Mouse (Mus musculus) intestine, embryonic 15.5 days (tissue): ENCODE data around the gene Shisa5. TPM values are rescaled to one million over a fixed set of nuclear protein-coding genes. Genes with fewer than 3 reads are reported as not detected.

ENCODE experiments used
- ATAC-seq: fragments of 200-750 bp; cut with Nextera tagmentation; 2 replicates; pipeline ENCODE4 v1.8.0; 2017; ENCODE audit warnings: moderate TSS enrichment, moderate library complexity
- H3K27ac ChIP-seq: fragments of 300-500 bp; sonication (generic); 2 replicates; pipeline ENCODE4 v1.5.1; 2015; ENCODE audit warnings: mild to moderate bottlenecking, inconsistent platforms
- H3K27me3 ChIP-seq: fragments of 300-500 bp; sonication (generic); replicated peaks from 2 replicates; pipeline ENCODE4 v1.6.1; 2015; ENCODE audit warnings: inconsistent platforms
- H3K36me3 ChIP-seq: fragments of 300-500 bp; sonication (generic); 2 replicates; pipeline ENCODE4 v1.6.1; 2015; ENCODE audit warnings: inconsistent platforms
- H3K4me1 ChIP-seq: fragments of 300-500 bp; sonication (generic); replicated peaks from 2 replicates; pipeline ENCODE4 v1.6.1; 2015; ENCODE audit warnings: inconsistent platforms
- H3K4me2 ChIP-seq: fragments of 300-500 bp; sonication (generic); replicated peaks from 2 replicates; pipeline ENCODE4 v1.6.1; 2015; ENCODE audit warnings: mild to moderate bottlenecking, inconsistent platforms
- H3K4me3 ChIP-seq: fragments of 300-500 bp; sonication (generic); replicated peaks from 2 replicates; pipeline ENCODE4 v1.5.1; 2015; ENCODE audit warnings: inconsistent platforms
- H3K9ac ChIP-seq: fragments of 300-500 bp; sonication (generic); 2 replicates; pipeline ENCODE4 v1.6.1; 2015; ENCODE audit warnings: inconsistent platforms
- H3K9me3 ChIP-seq: fragments of 300-500 bp; sonication (generic); 2 replicates; pipeline ENCODE4 v1.6.1; 2016; ENCODE audit warnings: inconsistent platforms
- WGBS: fragments of 180-500 bp; shearing (Covaris S2); methylation state at CpG from one replicate; pipeline ENCODE4 v1.1.7; 2015; 5-methylcytosine and 5-hydroxymethylcytosine counted together
- polyA plus RNA-seq: library from polyadenylated mRNA; unstranded; fragments of >200 nt; fragmentation: Nextera tagmentation; extraction: Ambion mirVana; gene quantifications from 2 replicates; pipeline ENCODE4 v1.2.1, GENCODE M21; 2015

Shisa5 gene
- polyA plus RNA-seq, 1 experiment from 2014 or later = 112 TPM

DNA sequence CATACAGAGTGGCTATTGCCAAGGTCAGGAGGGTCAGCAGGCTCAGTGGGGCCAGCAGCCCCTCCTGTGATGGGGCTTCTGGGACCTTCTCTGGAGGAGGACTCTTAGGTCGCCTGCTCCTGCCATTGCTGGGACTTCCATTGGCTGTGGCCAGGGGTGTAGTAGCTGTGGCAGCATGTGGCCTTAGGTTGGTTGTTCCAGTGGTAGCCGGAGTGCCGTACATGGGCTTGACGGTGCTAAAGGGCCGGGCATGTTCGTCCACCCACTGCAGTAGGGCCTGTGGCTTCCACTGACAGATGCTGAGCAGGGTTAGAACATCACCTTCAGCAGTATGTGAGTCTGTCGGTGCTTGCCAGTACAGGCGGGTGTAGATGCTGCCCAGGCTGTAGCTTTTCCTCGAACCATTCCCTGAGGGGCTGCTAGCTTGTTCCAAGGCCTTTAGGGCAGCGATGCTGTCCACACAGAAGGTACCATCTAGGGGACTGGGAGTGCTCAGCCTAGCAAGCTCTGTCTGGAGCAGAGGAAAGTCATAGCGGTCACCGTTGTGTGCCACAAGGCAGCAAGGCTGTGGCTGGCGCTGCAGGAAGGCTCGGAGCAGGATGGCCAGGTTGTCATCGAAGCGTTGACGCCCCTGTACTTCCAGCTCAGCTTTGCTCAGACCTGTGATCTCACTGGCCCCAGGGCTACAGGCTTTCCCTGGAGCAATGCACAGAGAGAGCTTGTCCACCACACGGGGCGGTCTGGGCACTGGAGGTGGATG lies 19.8 kb downstream of the Shisa5 start:
- Histone ChIP-seq H3K27ac (peak overlapping the region; percentile 94; the same call in 1 of the 2 replicates), H3K27me3 (no peaks in the 10 kb centered on the region), H3K9ac (peak overlapping the region; percentile 51), H3K36me3 (peaks cover 24% of the 10 kb centered on the region), H3K4me1 (peaks cover 19% of the 10 kb centered on the region), H3K4me2 (peak overlapping the region; percentile 74), H3K9me3 (no peaks in the 10 kb centered on the region), H3K4me3 (peak overlapping the region; percentile 43)
- 92% methylated on average over 19 of the region's 19 CpGs for WGBS
- no peak for ATAC-seq

DNA sequence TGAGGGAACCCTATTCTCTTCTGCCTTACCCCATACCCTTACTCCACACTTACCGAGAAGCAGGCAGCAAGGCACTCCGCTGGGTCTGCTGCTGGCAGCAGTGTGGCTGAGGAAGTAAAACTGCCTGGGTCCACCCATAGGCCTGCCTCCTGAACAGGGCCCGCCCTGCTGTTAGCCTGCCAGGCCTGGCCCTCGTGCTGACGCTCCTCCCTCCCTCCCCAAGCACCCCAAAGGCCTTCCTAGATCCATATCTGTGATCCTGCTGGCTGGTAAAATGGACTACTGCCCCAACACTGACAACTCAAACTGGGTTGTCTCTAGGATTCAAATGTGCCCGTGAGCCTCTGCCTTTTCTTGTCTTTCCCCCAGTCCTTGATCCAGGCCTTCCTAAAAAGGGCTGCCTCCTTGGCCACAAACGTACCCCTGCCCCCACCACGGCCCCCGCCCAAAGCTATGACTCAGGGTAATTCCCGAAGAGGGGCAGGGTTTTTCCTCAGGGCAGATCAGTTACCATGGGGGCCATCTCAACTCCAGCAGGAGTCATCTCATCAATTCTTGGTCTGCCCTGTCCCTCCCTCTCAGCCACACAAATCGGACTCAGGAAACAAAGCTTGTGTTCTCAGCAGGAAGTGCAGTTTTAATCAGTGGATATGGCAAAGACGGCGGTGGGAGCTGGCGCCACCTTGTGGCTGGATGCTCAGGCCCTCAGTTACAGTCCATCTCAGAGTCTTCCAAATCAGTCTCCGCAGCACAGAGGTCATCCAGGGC lies 21.0 kb downstream of the Shisa5 start, which contains the start of gene Trex1:
TSS of gene Trex1 (minus strand) at position 599 of the 768 bp plus-strand sequence.
- Histone ChIP-seq H3K27me3 (no peaks in the 10 kb centered on the region), H3K9me3 (no peaks in the 10 kb centered on the region), H3K27ac (peak within 1 kb of the TSS; percentile 94), H3K36me3 (peaks cover 32% of the 10 kb centered on the region), H3K4me1 (peaks cover 17% of the 10 kb centered on the region), H3K9ac (peak within 1 kb of the TSS; percentile 51), H3K4me3 (peak within 1 kb of the TSS; percentile 43), H3K4me2 (peak within 1 kb of the TSS; percentile 74)
- 8% methylated on average over 15 of the region's 15 CpGs for WGBS
- ATAC-seq = peak; percentile 94

DNA sequence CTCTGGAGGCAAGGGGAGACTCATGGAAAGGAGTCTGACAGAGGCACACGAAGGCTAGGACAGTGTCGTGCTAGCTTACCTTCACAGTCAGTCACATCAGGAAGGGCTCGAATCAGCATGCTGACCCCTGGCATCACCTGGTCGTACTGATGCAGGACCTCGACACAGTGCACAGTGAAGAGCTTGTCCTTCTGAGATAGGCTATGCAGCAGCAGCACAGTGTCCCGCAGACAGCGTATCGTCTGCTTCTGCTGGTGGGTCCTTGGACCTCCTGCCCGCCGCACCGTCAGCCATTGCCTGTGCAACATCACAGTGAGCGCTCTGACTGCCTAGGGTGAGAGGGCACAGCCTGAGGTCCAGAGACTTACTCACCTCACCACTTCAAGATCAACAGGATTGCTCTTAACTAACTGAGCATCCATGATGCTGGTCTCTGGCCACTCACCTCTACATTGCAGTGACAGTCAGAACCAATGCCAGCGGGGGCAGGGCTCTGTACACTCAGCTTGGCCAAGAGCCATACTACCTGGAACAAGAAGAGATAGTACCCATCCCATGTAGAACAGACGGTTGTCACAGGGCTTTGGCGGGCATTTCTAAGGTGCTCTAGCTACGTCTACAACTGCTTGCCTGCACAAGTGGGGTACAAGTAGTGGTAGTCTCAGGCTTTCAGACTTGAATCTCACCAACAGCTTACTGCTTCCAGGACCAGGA lies 22.0 kb downstream of the Shisa5 start:
- no peaks in the 10 kb centered on the region for H3K9me3 ChIP-seq
- no peak overlapping the region for H3K4me2 ChIP-seq
- ATAC-seq = no peak
- H3K27me3 ChIP-seq = no peaks in the 10 kb centered on the region
- peaks cover 15% of the 10 kb centered on the region for H3K4me1 ChIP-seq
- peaks cover 43% of the 10 kb centered on the region for H3K36me3 ChIP-seq
- WGBS = 88% methylated on average over 16 of the region's 16 CpGs
- no peak overlapping the region for H3K9ac ChIP-seq
- 0 out of 2 replicates have a peak overlapping the region, but pooled peaks have one; percentile 94 for H3K27ac ChIP-seq
- no peak overlapping the region for H3K4me3 ChIP-seq

DNA sequence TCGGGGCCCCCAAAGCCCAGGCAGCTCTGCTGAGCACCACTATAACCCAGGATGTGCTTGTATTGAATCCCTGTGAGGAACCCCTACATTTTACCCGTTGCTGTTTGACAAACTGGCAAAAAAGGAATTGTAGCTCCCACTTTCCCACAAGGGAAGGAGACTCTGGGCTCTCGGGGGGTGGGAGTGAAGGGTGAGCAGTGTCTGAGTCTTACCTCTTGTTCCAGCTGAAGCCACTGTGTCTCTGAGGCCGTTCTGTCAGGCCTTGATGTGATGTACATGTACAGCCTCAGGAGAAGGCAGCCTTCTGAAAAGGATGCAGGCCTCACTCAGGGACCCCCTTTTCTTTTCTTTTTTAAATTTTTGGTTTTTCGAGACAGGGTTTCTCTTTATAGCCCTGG lies 22.5 kb downstream of the Shisa5 start:
- 87% methylated on average over 5 of the region's 5 CpGs for WGBS

DNA sequence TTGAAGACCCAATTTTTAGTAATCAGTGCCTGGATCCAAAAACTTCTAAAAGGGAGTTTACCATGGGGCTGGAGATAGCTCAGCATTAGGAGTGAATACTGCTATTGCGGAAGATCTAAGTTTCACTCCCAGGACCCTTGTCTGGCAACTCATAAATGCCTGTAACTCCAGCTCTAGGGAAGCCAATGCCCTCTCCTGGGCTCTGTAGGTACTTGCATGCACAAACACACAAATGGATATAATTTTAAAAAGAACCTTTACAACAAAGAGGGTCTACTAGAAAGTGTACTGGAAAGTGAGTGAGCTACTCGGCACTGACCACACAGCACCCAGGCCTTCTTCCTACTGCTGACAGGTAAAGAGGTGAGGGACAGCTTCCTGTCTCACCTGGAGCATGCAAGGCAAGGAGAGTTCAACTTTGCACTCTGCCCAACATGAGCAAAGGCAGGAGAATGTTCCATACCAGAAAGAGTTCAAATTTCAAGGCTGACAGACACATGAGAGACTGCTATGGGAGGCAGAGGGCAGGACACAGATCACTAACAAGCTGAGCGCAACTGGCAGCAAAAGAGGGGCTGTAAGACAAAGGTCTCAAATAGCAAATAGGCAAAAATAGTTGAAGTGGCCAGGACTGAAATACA lies 29.9 kb downstream of the Shisa5 start:
- Histone ChIP-seq H3K27me3 (no peaks in the 10 kb centered on the region), H3K4me2 (no peak overlapping the region), H3K9ac (no peak overlapping the region), H3K9me3 (no peaks in the 10 kb centered on the region), H3K36me3 (peaks cover 52% of the 10 kb centered on the region), H3K4me3 (no peak overlapping the region), H3K4me1 (peaks cover 7% of the 10 kb centered on the region), H3K27ac (no peak overlapping the region)
- no peak for ATAC-seq
- 95% methylated on average over 3 of the region's 3 CpGs for WGBS

More for the DNA sequence above, 22.5 kb downstream of the Shisa5 start:
- no peak overlapping the region for H3K4me2 ChIP-seq
- peaks cover 15% of the 10 kb centered on the region for H3K4me1 ChIP-seq
- ATAC-seq = no peak
- no peak overlapping the region for H3K4me3 ChIP-seq
- peaks cover 48% of the 10 kb centered on the region for H3K36me3 ChIP-seq
- H3K27ac ChIP-seq = no peak overlapping the region
- H3K27me3 ChIP-seq = no peaks in the 10 kb centered on the region
- H3K9me3 ChIP-seq = no peaks in the 10 kb centered on the region
- no peak overlapping the region for H3K9ac ChIP-seq

DNA sequence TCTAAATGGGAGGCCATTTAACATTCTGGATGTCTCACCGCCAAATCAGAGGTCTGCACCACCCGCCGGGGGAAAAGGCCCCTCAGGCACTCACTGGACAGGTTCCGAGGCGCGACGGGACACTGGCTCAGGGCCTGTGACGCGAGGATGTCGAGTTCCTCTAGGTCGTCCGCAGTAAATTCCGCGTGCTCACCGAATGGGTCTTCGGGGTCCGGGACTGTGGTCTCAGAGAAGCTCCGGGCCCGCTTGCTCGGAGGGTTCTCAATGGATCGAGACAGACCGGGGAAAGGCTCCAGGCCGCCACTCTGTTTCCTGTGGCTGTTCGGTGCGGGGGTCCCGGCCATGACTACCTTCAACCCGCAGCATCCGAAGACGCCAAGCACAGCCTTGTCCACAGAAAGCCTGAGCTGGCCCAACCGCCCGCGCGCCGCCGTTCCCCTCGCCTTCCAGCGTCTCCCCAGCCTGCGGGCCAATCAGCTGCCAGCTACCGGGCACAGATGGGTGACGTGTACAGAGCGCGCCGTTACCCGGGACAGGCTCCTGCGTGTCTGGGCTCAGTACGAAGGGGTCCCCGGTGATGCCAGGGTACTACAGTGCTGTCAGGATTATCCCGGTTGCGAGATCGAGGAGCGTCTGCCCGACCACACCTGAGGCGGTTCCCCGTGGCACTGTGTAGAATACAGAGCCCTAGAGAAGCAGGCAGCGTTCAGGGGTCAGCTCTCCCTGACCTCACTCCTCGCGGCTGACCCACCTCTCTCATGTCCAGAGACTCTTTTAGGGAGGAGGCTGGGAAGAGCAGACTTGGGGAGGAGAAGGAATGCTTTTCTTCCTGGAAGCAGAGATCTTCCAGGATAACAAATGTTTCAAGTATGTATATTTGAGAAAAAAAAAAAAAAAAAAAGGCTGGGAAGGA lies 35.6 kb downstream of the Shisa5 start, which contains the start of gene Atrip:
TSS of gene Atrip (minus strand) at position 464 of the 913 bp plus-strand sequence.
- H3K9me3 ChIP-seq = no peaks in the 10 kb centered on the region
- H3K4me1 ChIP-seq = peaks cover 13% of the 10 kb centered on the region
- peak within 1 kb of the TSS; percentile 28 for H3K27ac ChIP-seq
- peak within 1 kb of the TSS; percentile 75 for H3K9ac ChIP-seq
- WGBS = under 1% methylated on average over 57 of the region's 57 CpGs
- H3K27me3 ChIP-seq = no peaks in the 10 kb centered on the region
- H3K4me2 ChIP-seq = peak within 1 kb of the TSS; percentile 88
- peak within 1 kb of the TSS; percentile 82 for H3K4me3 ChIP-seq
- peak; percentile 99 for ATAC-seq
- peaks cover 14% of the 10 kb centered on the region; the same call in 1 of the 2 replicates for H3K36me3 ChIP-seq

DNA sequence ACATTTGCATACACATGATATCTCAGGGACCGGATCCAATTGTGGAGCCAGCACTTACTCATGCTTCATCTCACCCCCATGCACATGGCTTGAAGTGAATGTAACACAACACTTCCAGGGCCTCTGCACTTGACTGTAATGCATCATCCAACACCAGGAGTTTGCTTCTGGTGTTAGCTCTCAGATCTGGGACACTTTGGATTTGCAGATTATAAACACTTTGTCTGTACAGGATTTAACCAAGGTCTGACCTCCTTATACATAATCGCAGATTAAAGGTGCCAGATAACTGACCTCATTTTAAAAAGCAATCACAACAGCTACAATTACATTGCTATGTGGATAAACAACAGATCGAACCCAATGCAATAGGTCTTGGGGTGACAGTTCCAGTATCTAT lies 42.2 kb downstream of the Shisa5 start:
- ATAC-seq = no peak
- no peak overlapping the region for H3K4me3 ChIP-seq
- H3K9me3 ChIP-seq = no peaks in the 10 kb centered on the region
- H3K9ac ChIP-seq = no peak overlapping the region
- H3K4me1 ChIP-seq = peaks cover 11% of the 10 kb centered on the region
- no peak overlapping the region for H3K27ac ChIP-seq
- peak overlapping the region; percentile 68 for H3K4me2 ChIP-seq
- WGBS = 95% methylated on average over 3 of the region's 3 CpGs
- no peaks in the 10 kb centered on the region for H3K36me3 ChIP-seq
- H3K27me3 ChIP-seq = no peaks in the 10 kb centered on the region

DNA sequence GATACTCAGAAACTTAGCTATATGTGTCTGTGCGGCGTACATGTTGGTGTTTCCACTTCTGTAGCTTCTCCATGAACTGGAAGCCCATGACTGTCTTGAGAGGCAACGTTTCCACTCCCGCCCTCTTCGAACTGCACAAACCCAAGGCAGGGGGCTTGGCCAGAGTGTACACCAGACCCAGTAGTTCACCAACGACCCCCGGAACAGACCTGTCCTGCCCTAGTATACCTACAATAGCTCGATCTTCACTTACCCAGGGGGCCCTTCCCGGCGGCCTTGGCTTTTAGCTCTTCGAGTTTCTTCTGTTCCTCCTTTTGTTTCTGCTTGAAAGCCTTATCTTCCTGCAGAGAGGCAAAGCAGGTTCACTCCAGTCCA lies 43.4 kb downstream of the Shisa5 start:
- no peaks in the 10 kb centered on the region for H3K36me3 ChIP-seq
- peak overlapping the region; percentile 67 for H3K4me3 ChIP-seq
- ATAC-seq = peak; percentile 26
- H3K9me3 ChIP-seq = no peaks in the 10 kb centered on the region
- H3K4me1 ChIP-seq = peaks cover 11% of the 10 kb centered on the region
- peak overlapping the region; percentile 73 for H3K9ac ChIP-seq
- 3% methylated on average over 11 of the region's 11 CpGs for WGBS
- no peaks in the 10 kb centered on the region for H3K27me3 ChIP-seq
- H3K27ac ChIP-seq = peak overlapping the region; percentile 69
- peak overlapping the region; percentile 68 for H3K4me2 ChIP-seq

DNA sequence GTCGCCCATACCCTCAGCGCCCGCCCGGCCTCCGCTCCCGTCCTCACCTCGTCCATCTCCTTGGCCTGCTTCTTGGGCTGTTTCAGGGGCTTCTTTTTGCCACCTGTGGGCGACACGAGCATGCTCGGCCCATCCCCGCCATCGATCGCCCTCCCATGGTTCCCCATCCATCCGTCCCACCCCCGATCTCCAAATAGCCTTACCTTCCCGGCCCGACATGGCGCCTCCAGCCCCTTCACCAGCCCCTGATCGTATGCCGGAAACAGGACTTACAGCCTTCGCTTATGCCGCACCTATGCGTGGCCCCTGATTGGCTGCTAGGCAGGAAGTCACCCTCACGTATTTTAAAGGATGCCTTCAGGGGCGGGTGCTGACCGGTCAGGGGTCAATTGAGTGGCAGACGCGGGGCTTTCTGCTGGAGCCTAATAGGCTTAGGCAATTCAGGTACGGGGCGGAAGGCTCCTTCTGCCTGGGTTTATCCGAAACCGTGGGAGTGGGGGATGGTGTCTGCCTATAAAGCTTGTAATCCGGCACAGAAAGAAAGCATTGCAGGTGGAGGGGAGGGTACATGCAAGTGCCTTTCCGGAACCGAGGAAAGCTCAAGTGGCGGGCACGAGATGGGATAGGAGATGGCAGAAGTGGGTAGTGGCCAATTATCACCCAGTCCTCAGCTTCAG lies 43.9 kb downstream of the Shisa5 start, which contains the start of the genes Ccdc51 and Tma7:
TSS of gene Ccdc51 (plus strand) at position 370 of the 677 bp plus-strand sequence.
TSS of gene Tma7 (minus strand) at position 464 of the 677 bp plus-strand sequence.
- H3K9ac ChIP-seq = peak within 1 kb of the TSS; percentile 73
- no peaks in the 10 kb centered on the region for H3K9me3 ChIP-seq
- H3K27me3 ChIP-seq = no peaks in the 10 kb centered on the region
- ATAC-seq = peak; percentile 99
- under 1% methylated on average over 37 of the region's 37 CpGs for WGBS
- peak within 1 kb of the TSS; percentile 67 for H3K4me3 ChIP-seq
- peak within 1 kb of the TSS; percentile 68 for H3K4me2 ChIP-seq
- H3K4me1 ChIP-seq = peaks cover 11% of the 10 kb centered on the region
- H3K36me3 ChIP-seq = no peaks in the 10 kb centered on the region
- peak within 1 kb of the TSS; percentile 69 for H3K27ac ChIP-seq

DNA sequence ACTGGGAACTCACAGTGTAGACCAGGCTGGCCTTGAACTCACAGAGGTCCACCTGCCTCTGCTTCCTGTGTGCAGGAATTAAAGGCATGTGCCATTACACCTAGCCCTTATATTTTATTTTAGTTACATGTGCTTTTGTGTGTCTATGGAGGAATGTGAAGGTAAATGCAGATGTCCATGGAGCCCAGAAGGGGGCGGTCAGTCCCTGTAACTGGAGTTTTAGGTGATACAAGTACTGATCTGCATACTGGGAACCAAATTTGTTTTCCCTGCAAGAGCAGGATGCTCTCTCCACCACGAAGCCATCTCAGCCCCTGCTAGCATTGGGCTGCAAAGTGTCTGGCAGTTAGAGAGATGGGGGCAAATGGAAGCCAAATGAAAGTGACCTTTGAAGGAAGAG lies 46.6 kb downstream of the Shisa5 start:
- Histone ChIP-seq H3K27ac (no peak overlapping the region), H3K4me2 (no peak overlapping the region), H3K9ac (no peak overlapping the region), H3K4me3 (no peak overlapping the region), H3K9me3 (no peaks in the 10 kb centered on the region), H3K4me1 (peaks cover 11% of the 10 kb centered on the region), H3K36me3 (no peaks in the 10 kb centered on the region), H3K27me3 (no peaks in the 10 kb centered on the region)
- WGBS = 31% methylated on average over 2 of the region's 2 CpGs
- ATAC-seq = no peak
